Mouse (Mus musculus) liver, adult 2 months (tissue): ENCODE measurements around the gene Znrd1as. TPM values are rescaled to one million over a fixed set of nuclear protein-coding genes. Genes with fewer than 3 reads are reported as not detected.

Experiments used
- DNase-seq: peaks from one replicate; pipeline ENCODE4 v3.0.0-alpha.2; 2011; ENCODE audit warnings: low read depth, low spot score; ENCODE audit errors: extremely low read depth
- H3K27ac ChIP-seq: fragments of 200-500 bp; replicated peaks from 2 replicates; pipeline ENCODE4 v1.5.1; 2012; ENCODE audit warnings: low read depth, mild to moderate bottlenecking, control low read depth, inconsistent platforms, low read length; ENCODE audit not compliant: insufficient read depth
- H3K27me3 ChIP-seq: fragments of 200-500 bp; 2 replicates; pipeline ENCODE4 v1.6.1; 2012; ENCODE audit warnings: mild to moderate bottlenecking, moderate library complexity, low read length, inconsistent platforms; ENCODE audit not compliant: control insufficient read depth, insufficient read depth
- H3K36me3 ChIP-seq: fragments of 200-500 bp; 2 replicates; pipeline ENCODE4 v1.6.1; 2012; ENCODE audit warnings: low read length, inconsistent platforms; ENCODE audit not compliant: control insufficient read depth, insufficient read depth
- H3K4me1 ChIP-seq: fragments of 200-500 bp; 2 replicates; pipeline ENCODE4 v1.6.1; 2011; ENCODE audit warnings: low read length; ENCODE audit not compliant: control insufficient read depth, insufficient read depth
- H3K4me3 ChIP-seq: fragments of 200-500 bp; 2 replicates; pipeline ENCODE4 v1.5.1; 2011; ENCODE audit warnings: low read depth, mild to moderate bottlenecking, control low read depth, low read length, moderate library complexity; ENCODE audit not compliant: insufficient read depth
- H3K79me2 ChIP-seq: fragments of 200-500 bp; 2 replicates; pipeline ENCODE4 v1.6.1; 2012; ENCODE audit warnings: inconsistent platforms, mild to moderate bottlenecking, low read length, moderate library complexity; ENCODE audit not compliant: control insufficient read depth, insufficient read depth
- H3K9ac ChIP-seq: fragments of 200-500 bp; 2 replicates; pipeline ENCODE4 v1.6.1; 2012; ENCODE audit warnings: low read depth, mild to moderate bottlenecking, control low read depth, inconsistent platforms, low read length
- CTCF ChIP-seq: fragments of 200-500 bp; IDR thresholded peaks from 2 replicates; pipeline ENCODE4 v1.5.1; 2011; ENCODE audit warnings: low read depth, low read length, control low read depth
- POLR2A ChIP-seq: fragments of 200-500 bp; IDR thresholded peaks from 2 replicates; pipeline ENCODE4 v1.6.1; 2011; ENCODE audit warnings: low read length, control low read depth; ENCODE audit not compliant: insufficient read depth; ENCODE audit errors: extremely low read depth
- WGBS: fragments of 180-500 bp; shearing (Covaris S2); methylation state at CpG from one replicate; pipeline ENCODE4 v1.1.7; 2018; 5-methylcytosine and 5-hydroxymethylcytosine counted together
- polyA plus RNA-seq: library from polyadenylated mRNA; depleted of rRNA; stranded (reverse); fragments of >200 nt; gene quantifications from 2 replicates; pipeline ENCODE4 v1.2.3, GENCODE M21; 2012
- total RNA-seq: library from RNA; depleted of rRNA; stranded (reverse); fragments of >200 nt; gene quantifications from 2 replicates; pipeline ENCODE4 v1.2.3, GENCODE M21; 2014

Gene Znrd1as
- total and polyA plus RNA-seq, 2 experiments: 2.5 to 11.9 TPM

DNA sequence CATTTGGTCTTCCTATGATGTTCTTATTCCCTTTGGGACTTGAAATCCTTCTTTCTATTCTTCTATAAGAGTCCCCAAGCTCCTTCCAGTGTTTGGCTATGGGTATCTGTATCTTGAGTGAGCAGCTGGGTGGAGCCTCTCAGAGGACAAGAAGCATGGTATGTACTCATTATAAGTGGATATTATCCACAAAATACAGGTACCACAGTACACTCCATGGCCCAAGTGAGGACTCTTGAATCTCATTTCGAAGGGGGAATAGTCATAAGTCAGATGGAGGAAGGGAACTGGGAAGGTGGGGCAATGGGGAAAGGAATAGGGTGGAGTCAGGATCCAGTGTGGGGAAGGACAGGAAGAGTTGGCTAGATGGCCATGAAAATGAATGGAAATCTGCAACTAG, 5.3 kb upstream of the Znrd1as start:
- H3K27ac ChIP-seq: no peak overlapping the region
- no peaks in the 10 kb centered on the region; the same call in 1 of the 2 replicates for H3K79me2 ChIP-seq
- no peak overlapping the region for H3K4me3 ChIP-seq
- H3K36me3 ChIP-seq: peaks cover 10% of the 10 kb centered on the region; the same call in 1 of the 2 replicates
- no peak overlapping the region for H3K9ac ChIP-seq
- DNase-seq: no peak
- no peak for TF ChIP-seq POLR2A
- TF ChIP-seq CTCF: no peak
- H3K27me3 ChIP-seq: no peaks in the 10 kb centered on the region
- H3K4me1 ChIP-seq: peaks cover 4% of the 10 kb centered on the region
- 89% methylated on average over 1 of the region's 1 CpGs for WGBS

DNA sequence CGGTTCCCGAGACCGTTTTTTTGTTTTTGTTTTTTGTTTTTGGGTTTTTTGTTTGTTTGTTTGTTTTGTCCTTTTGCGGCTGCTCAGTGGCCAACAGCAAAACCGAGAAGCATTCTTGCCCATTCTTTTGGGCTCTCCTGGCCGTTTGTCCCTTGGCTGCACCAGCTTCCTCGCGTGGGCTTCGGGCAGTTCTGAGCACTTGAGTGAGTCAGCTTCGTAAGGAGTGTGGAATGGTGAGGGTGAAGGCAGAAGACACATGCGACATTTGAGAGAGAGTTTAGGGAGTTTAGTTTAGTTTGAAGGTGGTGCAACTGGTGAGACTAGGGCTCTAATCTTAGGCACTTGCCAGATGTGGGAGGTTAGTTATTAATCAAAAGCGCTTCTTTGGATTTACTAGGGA, 492 bp downstream of the Znrd1as start:
- H3K9ac ChIP-seq: peak overlapping the region; percentile 82
- H3K36me3 ChIP-seq: peaks cover 12% of the 10 kb centered on the region; the same call in 1 of the 2 replicates
- H3K4me3 ChIP-seq: peak overlapping the region; percentile 70
- peak; percentile 33 for DNase-seq
- no peaks in the 10 kb centered on the region; the same call in 1 of the 2 replicates for H3K79me2 ChIP-seq
- TF ChIP-seq CTCF (no peak), POLR2A (no peak)
- 6% methylated on average over 12 of the region's 12 CpGs for WGBS
- peak overlapping the region; percentile 64 for H3K27ac ChIP-seq
- no peaks in the 10 kb centered on the region for H3K27me3 ChIP-seq
- H3K4me1 ChIP-seq: peaks cover 8% of the 10 kb centered on the region

DNA sequence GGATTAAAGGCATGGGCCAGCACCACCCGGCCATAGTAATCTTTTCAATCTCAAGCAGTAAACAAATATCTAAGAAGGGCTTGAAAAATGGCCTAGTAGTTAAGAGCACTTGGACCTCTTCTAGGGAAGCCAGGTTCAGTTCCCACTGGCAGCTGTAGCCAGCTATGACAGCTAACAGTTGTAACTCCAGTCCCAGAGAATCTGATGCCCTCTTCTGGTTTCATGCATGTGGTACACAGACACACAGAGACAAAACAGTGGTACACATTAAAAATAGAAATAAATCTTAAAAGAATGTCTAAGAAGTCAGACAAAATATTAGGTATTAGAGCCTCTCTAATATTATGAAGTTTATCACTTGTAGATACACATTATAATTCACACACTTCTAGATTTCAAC, 2.7 kb downstream of the Znrd1as start:
- Histone ChIP-seq H3K79me2 (no peaks in the 10 kb centered on the region; the same call in 1 of the 2 replicates), H3K4me3 (no peak overlapping the region), H3K36me3 (peaks cover 20% of the 10 kb centered on the region), H3K27ac (no peak overlapping the region), H3K27me3 (no peaks in the 10 kb centered on the region), H3K9ac (no peak overlapping the region), H3K4me1 (peaks cover 8% of the 10 kb centered on the region)
- peak; percentile 5 for DNase-seq
- TF ChIP-seq CTCF (no peak), POLR2A (no peak)
- 70% methylated on average over 1 of the region's 1 CpGs for WGBS

DNA sequence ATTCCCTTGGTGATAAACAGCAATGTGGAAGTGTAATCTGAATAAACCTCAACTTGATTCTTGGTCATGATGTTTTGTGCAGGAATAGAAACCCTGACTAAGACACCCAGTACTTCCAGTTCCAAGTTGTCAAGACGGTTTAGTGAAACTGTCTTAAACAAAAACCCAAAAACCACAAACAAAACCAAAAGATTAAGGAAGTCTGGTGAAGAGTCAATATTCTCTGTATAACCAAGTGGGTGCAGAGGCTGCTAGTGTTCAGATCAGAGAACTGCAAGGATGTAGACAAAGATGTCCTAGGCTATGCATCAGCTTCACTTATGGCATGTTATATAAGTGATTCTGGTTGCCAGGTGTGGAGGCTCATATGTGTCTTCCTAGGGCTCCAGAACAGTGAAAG, 8.5 kb downstream of the Znrd1as start:
- H3K27ac ChIP-seq: no peak overlapping the region
- no peaks in the 10 kb centered on the region for H3K27me3 ChIP-seq
- H3K79me2 ChIP-seq: no peaks in the 10 kb centered on the region
- H3K4me1 ChIP-seq: no peaks in the 10 kb centered on the region
- peaks cover 14% of the 10 kb centered on the region for H3K36me3 ChIP-seq
- TF ChIP-seq POLR2A (no peak), CTCF (no peak)
- WGBS: 90% methylated on average over 1 of the region's 1 CpGs
- H3K4me3 ChIP-seq: no peak overlapping the region
- no peak overlapping the region for H3K9ac ChIP-seq
- DNase-seq: peak; percentile 7

DNA sequence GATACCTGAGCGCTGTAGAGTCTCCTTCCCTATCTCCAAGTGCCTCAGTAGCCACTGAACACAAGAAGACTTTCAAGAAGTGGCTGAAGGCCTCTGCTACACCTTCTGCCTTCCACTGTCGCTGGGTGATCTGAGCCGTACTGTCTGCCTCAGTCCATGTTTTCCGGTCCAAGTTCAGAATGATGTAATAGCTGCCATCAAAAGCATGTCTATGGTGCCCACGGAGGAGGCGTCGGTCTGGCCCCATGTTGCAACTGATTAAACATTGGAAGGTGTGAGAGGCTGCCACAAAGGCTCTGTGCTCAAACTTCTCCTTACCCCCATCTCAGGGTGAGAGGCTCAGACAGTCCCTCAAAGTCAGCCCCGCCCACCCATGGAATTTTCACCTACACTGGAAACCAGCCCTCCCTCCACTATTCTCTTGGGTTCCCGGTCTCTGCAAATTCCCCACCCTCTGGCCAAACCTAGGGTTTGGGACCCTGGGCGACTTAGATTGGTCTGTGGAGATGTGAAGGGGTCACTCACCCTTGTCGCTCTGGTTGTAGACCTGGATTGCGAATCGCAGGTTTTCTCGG, 12.0 kb downstream of the Znrd1as start:
- TF ChIP-seq POLR2A (no peak), CTCF (no peak)
- no peak overlapping the region for H3K27ac ChIP-seq
- no peak overlapping the region for H3K9ac ChIP-seq
- WGBS: 59% methylated on average over 14 of the region's 14 CpGs
- H3K27me3 ChIP-seq: no peaks in the 10 kb centered on the region
- H3K36me3 ChIP-seq: peaks cover 2% of the 10 kb centered on the region; the same call in 1 of the 2 replicates
- H3K4me1 ChIP-seq: no peaks in the 10 kb centered on the region
- peak; percentile 67 for DNase-seq
- no peak overlapping the region for H3K4me3 ChIP-seq
- H3K79me2 ChIP-seq: no peaks in the 10 kb centered on the region

DNA sequence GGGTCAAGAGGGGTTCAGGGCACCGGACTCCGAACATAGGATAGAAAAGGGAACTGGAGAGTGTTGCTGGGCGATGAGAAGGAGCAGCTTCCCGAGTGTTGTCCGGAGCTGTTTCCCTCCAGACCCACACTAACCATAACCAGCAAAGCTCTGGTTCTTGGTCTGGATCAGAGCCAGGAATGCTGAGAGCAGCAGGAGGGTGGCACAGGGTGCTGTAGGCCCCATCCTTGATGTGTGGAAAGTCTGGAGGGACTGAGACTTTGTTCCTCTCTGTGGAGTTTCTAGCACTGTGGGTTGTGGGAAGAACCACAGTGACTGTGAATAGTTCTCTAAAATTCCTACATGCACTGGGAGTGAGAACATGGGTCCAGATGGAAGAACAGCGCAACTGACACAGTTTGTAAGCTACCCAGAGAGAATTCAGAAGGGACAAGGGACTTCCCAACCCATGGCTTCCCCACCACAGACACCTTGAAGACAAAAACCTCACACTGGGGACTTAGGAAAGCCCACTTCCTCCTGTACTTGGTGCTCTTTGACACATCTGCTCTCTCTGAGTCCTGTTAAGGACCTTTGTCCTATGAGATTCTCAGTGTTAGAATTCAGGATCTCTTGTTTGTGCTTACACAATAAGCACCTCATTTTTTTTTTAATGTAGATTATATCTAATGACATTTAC, 12.9 kb downstream of the Znrd1as start:
- H3K36me3 ChIP-seq: no peaks in the 10 kb centered on the region
- no peak for TF ChIP-seq CTCF
- TF ChIP-seq POLR2A: no peak
- no peak overlapping the region for H3K4me3 ChIP-seq
- DNase-seq: no peak
- H3K9ac ChIP-seq: no peak overlapping the region
- H3K4me1 ChIP-seq: no peaks in the 10 kb centered on the region
- WGBS: 92% methylated on average over 6 of the region's 6 CpGs
- H3K27me3 ChIP-seq: no peaks in the 10 kb centered on the region
- H3K79me2 ChIP-seq: no peaks in the 10 kb centered on the region
- no peak overlapping the region for H3K27ac ChIP-seq
